Mouse (Mus musculus): ENCODE data around the gene Ackr4. TPM values are rescaled to one million over a fixed set of nuclear protein-coding genes. Genes with fewer than 3 reads are reported as not detected.

Gene Ackr4
- polyA plus RNA-seq, 1 experiment from 2014 or later = 1.3 TPM

DNA sequence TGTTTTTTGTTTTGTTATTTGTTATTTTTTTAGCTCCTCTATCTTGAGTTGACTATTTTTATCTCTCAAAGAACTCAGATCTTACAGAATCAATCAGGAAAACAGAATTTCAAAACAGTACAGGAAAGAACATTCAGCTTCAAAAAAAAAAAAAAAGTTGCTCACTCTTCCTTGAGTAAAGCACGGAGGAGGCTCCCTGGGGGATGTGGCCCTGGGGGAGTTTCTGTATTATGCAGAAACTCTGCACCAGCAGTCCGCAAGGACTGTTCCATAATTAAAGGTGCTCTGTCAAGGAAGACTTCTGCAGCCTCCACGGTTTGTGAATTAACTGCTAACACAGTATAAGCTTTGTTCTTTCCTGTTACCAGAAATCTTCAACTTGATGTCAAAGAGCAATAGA is 25.3 kb downstream of the Ackr4 start:
- Histone ChIP-seq H3K4me3 (ENCODE audit: low read length) (no peak overlapping the region), H3K9ac (ENCODE audit: low read depth, low read length) (no peak overlapping the region), H3K27me3 (ENCODE audit: control insufficient read depth, insufficient read depth, low read length) (no peaks in the 10 kb centered on the region), H3K9me3 (ENCODE audit: control insufficient read depth, low read length) (no peaks in the 10 kb centered on the region), H3K4me1 (ENCODE audit: control insufficient read depth, insufficient read depth, low read length) (peaks cover 3% of the 10 kb centered on the region; the same call in 1 of the 2 replicates), H3K4me2 (replicated peaks; ENCODE audit: low read depth, low read length) (no peak overlapping the region), H3K36me3 (ENCODE audit: control insufficient read depth, insufficient read depth, low read length) (no peaks in the 10 kb centered on the region), H3K27ac (ENCODE audit: low read depth, low read length) (no peak overlapping the region)
- ATAC-seq (ENCODE audit: low FRiP score, low TSS enrichment) = 0 out of 2 replicates have a peak, but pooled peaks have one; percentile 63
- 17% methylated on average over 3 of the region's 3 CpGs for WGBS

DNA sequence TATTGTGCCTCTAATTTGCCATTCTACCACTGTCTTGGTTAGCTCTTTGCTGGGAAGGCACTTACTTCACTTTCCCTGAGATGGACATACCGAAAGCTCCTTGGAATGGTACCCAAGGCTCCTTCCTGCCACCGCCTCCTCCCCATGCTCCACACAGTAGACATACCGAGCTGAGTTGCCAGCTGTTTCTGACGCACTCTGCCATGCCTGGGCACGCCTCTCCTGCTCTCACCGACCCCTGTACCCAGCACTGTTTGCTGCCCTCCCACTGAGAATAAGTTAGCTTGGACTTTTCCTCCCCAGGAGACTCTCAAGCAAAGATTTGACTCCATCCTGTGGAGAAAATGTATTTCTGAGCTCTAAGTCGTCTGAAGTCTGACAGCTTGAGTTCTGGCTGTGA is 25.9 kb downstream of the Ackr4 start:
- H3K4me3 ChIP-seq (ENCODE audit: low read length) = no peak overlapping the region
- peaks cover 3% of the 10 kb centered on the region; the same call in 1 of the 2 replicates for H3K4me1 ChIP-seq (ENCODE audit: control insufficient read depth, insufficient read depth, low read length)
- no peaks in the 10 kb centered on the region for H3K9me3 ChIP-seq (ENCODE audit: control insufficient read depth, low read length)
- H3K27ac ChIP-seq (ENCODE audit: low read depth, low read length) = no peak overlapping the region
- ATAC-seq (ENCODE audit: low FRiP score, low TSS enrichment) = no peak
- WGBS = 53% methylated on average over 7 of the region's 7 CpGs
- H3K4me2 ChIP-seq (replicated peaks; ENCODE audit: low read depth, low read length) = no peak overlapping the region
- no peaks in the 10 kb centered on the region for H3K36me3 ChIP-seq (ENCODE audit: control insufficient read depth, insufficient read depth, low read length)
- no peaks in the 10 kb centered on the region for H3K27me3 ChIP-seq (ENCODE audit: control insufficient read depth, insufficient read depth, low read length)
- no peak overlapping the region for H3K9ac ChIP-seq (ENCODE audit: low read depth, low read length)

DNA sequence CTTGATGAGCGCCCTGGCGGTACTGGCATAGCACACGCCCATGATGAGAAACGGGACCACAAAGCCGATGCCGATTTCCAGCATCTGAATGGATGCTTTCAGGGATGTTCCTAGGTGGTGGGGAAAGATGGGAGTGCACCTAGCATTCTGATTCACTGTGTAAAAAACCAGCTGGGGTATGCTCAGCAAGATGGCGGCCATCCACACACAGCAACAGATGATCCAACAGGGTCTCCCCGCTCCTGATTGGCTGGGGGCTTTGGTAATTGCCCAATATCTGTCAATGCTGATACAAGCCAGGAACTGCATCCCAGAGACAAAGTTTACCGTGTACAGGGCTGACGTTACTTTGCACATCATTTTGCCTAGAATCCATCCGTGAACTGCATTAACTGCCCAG is 27.7 kb downstream of the Ackr4 start:
- Histone ChIP-seq H3K27me3 (ENCODE audit: control insufficient read depth, insufficient read depth, low read length) (no peaks in the 10 kb centered on the region), H3K4me2 (replicated peaks; ENCODE audit: low read depth, low read length) (no peak overlapping the region), H3K27ac (ENCODE audit: low read depth, low read length) (no peak overlapping the region), H3K4me3 (ENCODE audit: low read length) (no peak overlapping the region), H3K9ac (ENCODE audit: low read depth, low read length) (no peak overlapping the region), H3K4me1 (ENCODE audit: control insufficient read depth, insufficient read depth, low read length) (peaks cover 3% of the 10 kb centered on the region; the same call in 1 of the 2 replicates), H3K36me3 (ENCODE audit: control insufficient read depth, insufficient read depth, low read length) (no peaks in the 10 kb centered on the region), H3K9me3 (ENCODE audit: control insufficient read depth, low read length) (no peaks in the 10 kb centered on the region)
- 95% methylated on average over 11 of the region's 11 CpGs for WGBS
- ATAC-seq (ENCODE audit: low FRiP score, low TSS enrichment) = no peak

DNA sequence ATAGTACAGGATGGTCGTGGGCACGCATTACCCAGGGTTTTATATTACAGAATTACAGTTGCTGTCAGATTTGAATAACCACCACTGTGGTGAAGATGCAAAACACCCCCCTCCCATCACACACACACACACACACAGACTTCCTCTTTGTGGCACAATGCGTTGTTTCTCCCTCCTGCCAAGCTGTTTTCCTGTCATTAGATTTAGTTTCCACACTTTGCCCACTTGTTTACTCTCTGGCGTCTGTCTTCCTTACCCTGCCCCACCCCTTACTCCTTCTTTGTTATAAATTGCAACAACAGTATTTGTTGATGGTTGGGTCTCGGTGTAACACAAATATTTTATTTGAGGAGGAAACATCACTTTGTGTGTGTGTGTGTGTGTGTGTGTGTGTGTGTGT is 28.5 kb downstream of the Ackr4 start:
- Histone ChIP-seq H3K4me1 (ENCODE audit: control insufficient read depth, insufficient read depth, low read length) (peaks cover 3% of the 10 kb centered on the region; the same call in 1 of the 2 replicates), H3K27ac (ENCODE audit: low read depth, low read length) (no peak overlapping the region), H3K27me3 (ENCODE audit: control insufficient read depth, insufficient read depth, low read length) (no peaks in the 10 kb centered on the region), H3K9ac (ENCODE audit: low read depth, low read length) (no peak overlapping the region), H3K9me3 (ENCODE audit: control insufficient read depth, low read length) (no peaks in the 10 kb centered on the region), H3K4me2 (replicated peaks; ENCODE audit: low read depth, low read length) (no peak overlapping the region), H3K36me3 (ENCODE audit: control insufficient read depth, insufficient read depth, low read length) (no peaks in the 10 kb centered on the region), H3K4me3 (ENCODE audit: low read length) (no peak overlapping the region)
- WGBS = 64% methylated on average over 5 of the region's 5 CpGs
- ATAC-seq (ENCODE audit: low FRiP score, low TSS enrichment) = no peak

DNA sequence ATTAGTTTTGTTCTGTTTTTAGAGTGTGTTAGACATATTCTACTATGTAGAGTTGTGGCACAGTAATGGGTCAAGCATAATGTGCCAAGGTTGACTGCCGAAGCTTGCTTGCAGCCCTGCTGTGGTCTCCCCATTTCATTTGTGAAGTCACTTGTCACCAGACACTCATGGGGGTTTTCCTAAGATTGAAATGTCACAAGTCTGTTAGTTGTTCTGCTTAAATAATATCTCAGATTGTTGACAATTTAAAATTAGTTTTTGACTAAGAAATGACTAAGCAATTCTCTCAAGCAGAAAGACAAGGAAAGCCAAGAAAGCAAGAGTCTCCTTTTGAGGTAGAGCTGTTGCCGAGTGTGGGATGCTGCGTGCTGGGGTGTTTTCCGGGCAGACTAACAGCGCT is 33.8 kb downstream of the Ackr4 start:
- no peak overlapping the region for H3K4me3 ChIP-seq (ENCODE audit: low read length)
- H3K4me2 ChIP-seq (replicated peaks; ENCODE audit: low read depth, low read length) = no peak overlapping the region
- H3K27me3 ChIP-seq (ENCODE audit: control insufficient read depth, insufficient read depth, low read length) = no peaks in the 10 kb centered on the region
- H3K36me3 ChIP-seq (ENCODE audit: control insufficient read depth, insufficient read depth, low read length) = no peaks in the 10 kb centered on the region
- no peaks in the 10 kb centered on the region for H3K9me3 ChIP-seq (ENCODE audit: control insufficient read depth, low read length)
- WGBS = 94% methylated on average over 5 of the region's 5 CpGs
- no peak for ATAC-seq (ENCODE audit: low FRiP score, low TSS enrichment)
- no peak overlapping the region for H3K9ac ChIP-seq (ENCODE audit: low read depth, low read length)
- no peaks in the 10 kb centered on the region for H3K4me1 ChIP-seq (ENCODE audit: control insufficient read depth, insufficient read depth, low read length)
- H3K27ac ChIP-seq (ENCODE audit: low read depth, low read length) = no peak overlapping the region

DNA sequence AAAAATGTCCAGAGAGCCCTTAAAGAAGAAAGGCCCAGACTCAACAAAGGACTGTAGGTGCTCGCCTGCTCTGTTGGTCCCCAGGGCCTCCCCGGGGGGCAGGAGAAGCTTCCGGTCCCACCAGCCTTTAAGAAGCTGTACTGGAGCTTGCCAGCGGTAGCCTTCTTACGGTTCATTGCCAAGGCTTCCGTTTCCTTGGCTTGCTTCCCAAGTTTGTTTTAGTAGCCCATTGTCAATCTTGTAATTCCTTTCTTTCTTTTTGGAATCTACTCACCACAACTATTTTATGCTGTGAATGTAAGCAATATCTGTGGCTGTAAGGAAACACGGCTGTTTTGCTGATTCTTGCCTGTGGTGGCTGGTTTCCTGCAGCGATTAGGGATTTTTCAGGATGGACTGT is 38.2 kb downstream of the Ackr4 start:
- no peak overlapping the region for H3K4me2 ChIP-seq (replicated peaks; ENCODE audit: low read depth, low read length)

DNA sequence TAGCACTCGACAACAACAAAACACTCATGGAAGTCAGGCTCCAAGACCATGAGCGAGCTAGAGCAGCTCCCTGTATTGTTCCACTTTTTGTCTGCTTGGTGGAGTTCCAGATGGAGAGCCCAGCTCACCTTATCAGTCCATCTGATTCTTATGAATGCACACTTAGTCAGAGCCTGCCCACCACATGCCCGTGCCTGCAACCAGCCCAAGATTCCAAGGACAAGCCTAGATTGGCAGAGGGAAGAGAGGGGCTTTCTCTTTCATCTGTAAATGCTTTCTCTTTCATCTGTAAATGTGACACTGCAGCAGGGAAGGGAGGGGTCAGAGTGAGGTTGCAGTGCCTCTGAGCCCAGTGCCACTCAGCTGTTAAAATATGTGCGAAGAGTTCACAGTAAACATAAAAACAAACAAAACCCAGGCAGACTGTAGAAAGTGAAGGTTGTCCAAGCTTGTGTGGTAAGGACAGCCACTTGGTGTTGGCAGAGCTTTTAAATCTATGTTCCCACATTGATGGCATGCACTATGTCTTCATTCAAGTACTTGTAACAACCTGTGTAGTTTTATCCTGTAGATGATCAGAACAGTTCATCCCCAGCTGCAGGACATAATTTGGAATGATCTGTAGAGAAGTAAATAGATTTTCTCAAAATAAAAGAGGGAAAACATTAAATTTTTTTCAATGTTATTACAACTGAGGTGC is 40.9 kb downstream of the Ackr4 start:
- Histone ChIP-seq H3K4me2 (replicated peaks; ENCODE audit: low read depth, low read length) (no peak overlapping the region), H3K27me3 (ENCODE audit: control insufficient read depth, insufficient read depth, low read length) (no peaks in the 10 kb centered on the region), H3K4me3 (ENCODE audit: low read length) (no peak overlapping the region), H3K27ac (ENCODE audit: low read depth, low read length) (no peak overlapping the region), H3K4me1 (ENCODE audit: control insufficient read depth, insufficient read depth, low read length) (no peaks in the 10 kb centered on the region), H3K9ac (ENCODE audit: low read depth, low read length) (no peak overlapping the region), H3K36me3 (ENCODE audit: control insufficient read depth, insufficient read depth, low read length) (no peaks in the 10 kb centered on the region; the same call in 1 of the 2 replicates), H3K9me3 (ENCODE audit: control insufficient read depth, low read length) (no peaks in the 10 kb centered on the region)
- WGBS = 60% methylated on average over 4 of the region's 4 CpGs
- ATAC-seq (ENCODE audit: low FRiP score, low TSS enrichment) = no peak

More for the DNA sequence above, 38.2 kb downstream of the Ackr4 start:
- Histone ChIP-seq H3K9ac (ENCODE audit: low read depth, low read length) (no peak overlapping the region), H3K27ac (ENCODE audit: low read depth, low read length) (no peak overlapping the region), H3K9me3 (ENCODE audit: control insufficient read depth, low read length) (no peaks in the 10 kb centered on the region), H3K27me3 (ENCODE audit: control insufficient read depth, insufficient read depth, low read length) (no peaks in the 10 kb centered on the region), H3K4me3 (ENCODE audit: low read length) (no peak overlapping the region), H3K36me3 (ENCODE audit: control insufficient read depth, insufficient read depth, low read length) (no peaks in the 10 kb centered on the region), H3K4me1 (ENCODE audit: control insufficient read depth, insufficient read depth, low read length) (no peaks in the 10 kb centered on the region)
- WGBS = 68% methylated on average over 8 of the region's 8 CpGs
- ATAC-seq (ENCODE audit: low FRiP score, low TSS enrichment) = no peak

DNA sequence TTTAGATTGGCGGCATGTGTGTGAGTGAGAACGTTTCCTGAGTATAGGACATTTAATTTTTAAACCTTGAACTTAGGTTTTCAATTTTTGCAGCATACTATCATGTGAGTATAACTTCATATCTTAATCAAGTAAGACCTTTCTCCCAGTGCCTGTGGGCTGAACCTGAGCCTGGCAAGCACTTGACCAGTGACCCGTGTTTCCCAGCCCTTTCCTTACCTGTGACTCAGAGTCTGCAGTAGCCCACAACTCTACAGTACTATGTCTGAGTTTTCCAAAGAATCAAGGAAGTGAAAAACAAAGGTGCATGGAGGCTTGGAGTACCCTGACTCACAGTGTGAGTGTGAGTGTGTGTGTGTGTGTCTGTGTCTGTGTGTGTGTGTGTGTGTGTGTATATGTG is 46.7 kb downstream of the Ackr4 start:
- Histone ChIP-seq H3K4me3 (ENCODE audit: low read length) (no peak overlapping the region), H3K9ac (ENCODE audit: low read depth, low read length) (no peak overlapping the region), H3K27me3 (ENCODE audit: control insufficient read depth, insufficient read depth, low read length) (no peaks in the 10 kb centered on the region), H3K4me1 (ENCODE audit: control insufficient read depth, insufficient read depth, low read length) (no peaks in the 10 kb centered on the region), H3K27ac (ENCODE audit: low read depth, low read length) (no peak overlapping the region), H3K9me3 (ENCODE audit: control insufficient read depth, low read length) (no peaks in the 10 kb centered on the region), H3K36me3 (ENCODE audit: control insufficient read depth, insufficient read depth, low read length) (no peaks in the 10 kb centered on the region; the same call in 1 of the 2 replicates), H3K4me2 (replicated peaks; ENCODE audit: low read depth, low read length) (no peak overlapping the region)
- WGBS = 77% methylated on average over 3 of the region's 3 CpGs
- ATAC-seq (ENCODE audit: low FRiP score, low TSS enrichment) = no peak

DNA sequence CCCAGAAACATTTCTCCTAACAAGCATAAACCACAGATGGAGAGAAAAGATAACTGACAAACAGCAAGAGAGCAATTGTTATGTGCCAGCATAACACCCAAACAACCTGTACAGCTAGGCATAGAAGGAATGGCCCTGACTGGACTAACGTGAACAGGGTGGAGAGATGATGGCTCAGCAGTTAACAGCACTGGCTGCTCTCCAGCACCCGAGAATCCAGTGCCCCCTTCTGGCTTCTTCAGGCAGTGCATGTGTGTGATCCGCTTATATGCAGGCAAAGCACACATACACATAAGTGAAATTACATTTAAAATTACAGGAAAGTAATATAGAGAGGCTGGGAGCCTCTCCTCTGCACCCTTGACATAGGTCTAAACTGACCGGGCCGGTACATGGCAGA is 47.4 kb downstream of the Ackr4 start:
- Histone ChIP-seq H3K36me3 (ENCODE audit: control insufficient read depth, insufficient read depth, low read length) (no peaks in the 10 kb centered on the region; the same call in 1 of the 2 replicates), H3K9me3 (ENCODE audit: control insufficient read depth, low read length) (no peaks in the 10 kb centered on the region), H3K27ac (ENCODE audit: low read depth, low read length) (no peak overlapping the region), H3K27me3 (ENCODE audit: control insufficient read depth, insufficient read depth, low read length) (no peaks in the 10 kb centered on the region), H3K4me3 (ENCODE audit: low read length) (no peak overlapping the region), H3K4me1 (ENCODE audit: control insufficient read depth, insufficient read depth, low read length) (no peaks in the 10 kb centered on the region), H3K9ac (ENCODE audit: low read depth, low read length) (no peak overlapping the region), H3K4me2 (replicated peaks; ENCODE audit: low read depth, low read length) (no peak overlapping the region)
- 49% methylated on average over 5 of the region's 5 CpGs for WGBS
- no peak for ATAC-seq (ENCODE audit: low FRiP score, low TSS enrichment)

Measured in kidney, embryonic 14.5 days (tissue).